Mouse (Mus musculus): ENCODE measurements around the gene Nxn. TPM values are rescaled to one million over a fixed set of nuclear protein-coding genes. Genes with fewer than 3 reads are reported as not detected.

Nxn gene
- polyA plus RNA-seq, 1 experiment from 2014 or later, result 41.8 TPM

GRCm38 (mm10) chr11:76292398-76292797 lies 106.5 kb downstream of the Nxn start:
- Histone ChIP-seq H3K4me3 (ENCODE audit: low read depth, low read length) (no peak overlapping the region), H3K4me2 (ENCODE audit: low read depth, low read length) (no peak overlapping the region), H3K27ac (replicated peaks; ENCODE audit: low read depth, low read length) (peak overlapping the region; percentile 38; the same call in 1 of the 2 replicates), H3K36me3 (replicated peaks; ENCODE audit: control insufficient read depth, insufficient read depth, low read depth, low read length) (no peaks in the 10 kb centered on the region), H3K9ac (replicated peaks; ENCODE audit: low read length) (no peak overlapping the region), H3K9me3 (replicated peaks; ENCODE audit: control insufficient read depth, low read length) (no peaks in the 10 kb centered on the region), H3K4me1 (ENCODE audit: control insufficient read depth, insufficient read depth, low read length) (peaks cover 11% of the 10 kb centered on the region), H3K27me3 (ENCODE audit: control insufficient read depth, insufficient read depth, low read length) (no peaks in the 10 kb centered on the region)
- WGBS, result 81% methylated on average over 15 of the region's 15 CpGs
- ATAC-seq (replicated peaks; ENCODE audit: insufficient number of reproducible peaks, low FRiP score, low TSS enrichment, low read depth) (no peak), DNase-seq (ENCODE audit: low spot score) (no peak)

DNA sequence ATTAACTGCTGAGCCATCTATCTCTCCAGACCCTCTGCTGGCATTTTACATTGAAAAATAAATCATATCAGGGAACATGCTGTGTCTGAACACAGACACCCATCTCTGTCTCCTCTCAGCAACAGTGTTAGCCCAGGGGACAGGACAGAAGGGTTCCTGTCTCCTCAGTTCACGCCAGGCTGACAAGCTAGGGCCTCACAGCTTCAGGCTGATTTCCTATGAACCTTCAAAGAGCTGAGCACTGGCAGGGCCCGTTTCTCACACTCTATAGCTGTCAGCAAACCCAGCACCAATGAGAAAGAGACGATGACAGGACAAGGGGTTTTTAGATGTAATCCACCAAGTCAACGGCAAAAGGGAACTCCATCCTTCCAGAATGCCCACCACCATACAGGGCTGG lies 107.0 kb downstream of the Nxn start:
- peaks cover 11% of the 10 kb centered on the region for H3K4me1 ChIP-seq (ENCODE audit: control insufficient read depth, insufficient read depth, low read length)
- H3K9ac ChIP-seq (replicated peaks; ENCODE audit: low read length), result no peak overlapping the region; the same call in 1 of the 2 replicates
- no peaks in the 10 kb centered on the region for H3K9me3 ChIP-seq (replicated peaks; ENCODE audit: control insufficient read depth, low read length)
- no peaks in the 10 kb centered on the region for H3K27me3 ChIP-seq (ENCODE audit: control insufficient read depth, insufficient read depth, low read length)
- no peaks in the 10 kb centered on the region for H3K36me3 ChIP-seq (replicated peaks; ENCODE audit: control insufficient read depth, insufficient read depth, low read depth, low read length)
- DNase-seq (ENCODE audit: low spot score), result no peak
- H3K4me3 ChIP-seq (ENCODE audit: low read depth, low read length), result no peak overlapping the region
- no peak for ATAC-seq (replicated peaks; ENCODE audit: insufficient number of reproducible peaks, low FRiP score, low TSS enrichment, low read depth)
- 81% methylated on average over 4 of the region's 4 CpGs for WGBS
- H3K27ac ChIP-seq (replicated peaks; ENCODE audit: low read depth, low read length), result no peak overlapping the region
- no peak overlapping the region for H3K4me2 ChIP-seq (ENCODE audit: low read depth, low read length)

GRCm38 (mm10) chr11:76290367-76290766 lies 108.6 kb downstream of the Nxn start:
- ATAC-seq (replicated peaks; ENCODE audit: insufficient number of reproducible peaks, low FRiP score, low TSS enrichment, low read depth) (no peak), DNase-seq (ENCODE audit: low spot score) (peak; percentile 54)
- Histone ChIP-seq H3K27me3 (ENCODE audit: control insufficient read depth, insufficient read depth, low read length) (no peaks in the 10 kb centered on the region), H3K27ac (replicated peaks; ENCODE audit: low read depth, low read length) (no peak overlapping the region; the same call in 1 of the 2 replicates), H3K9ac (replicated peaks; ENCODE audit: low read length) (no peak overlapping the region), H3K4me1 (ENCODE audit: control insufficient read depth, insufficient read depth, low read length) (peaks cover 15% of the 10 kb centered on the region), H3K36me3 (replicated peaks; ENCODE audit: control insufficient read depth, insufficient read depth, low read depth, low read length) (no peaks in the 10 kb centered on the region), H3K4me3 (ENCODE audit: low read depth, low read length) (no peak overlapping the region), H3K4me2 (ENCODE audit: low read depth, low read length) (no peak overlapping the region), H3K9me3 (replicated peaks; ENCODE audit: control insufficient read depth, low read length) (no peaks in the 10 kb centered on the region)
- WGBS, result 23% methylated on average over 11 of the region's 11 CpGs

- WGBS, result 82% methylated on average over 6 of the region's 6 CpGs
Observed at GRCm38 (mm10) chr11:76288645-76289044, 110.3 kb downstream of the Nxn start.

DNA sequence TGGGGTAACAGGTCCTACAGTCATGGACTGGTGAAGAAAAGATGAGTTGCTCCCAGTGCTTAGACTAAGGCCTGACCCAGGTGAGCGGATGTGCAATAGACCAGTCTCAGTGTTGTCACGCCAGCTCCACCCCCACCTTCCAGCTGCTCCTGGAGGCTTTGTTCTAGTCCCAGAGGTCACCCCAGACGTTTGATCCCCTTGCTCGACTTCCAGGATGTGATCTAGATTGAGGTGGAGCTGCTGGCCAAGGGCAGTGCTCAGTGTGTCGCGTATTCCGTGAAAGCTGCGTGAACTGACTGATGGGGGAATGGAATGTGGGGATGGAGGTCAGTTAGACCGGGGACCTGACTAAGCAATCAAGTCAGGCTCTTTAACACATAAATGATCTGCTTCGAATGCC lies 111.6 kb downstream of the Nxn start:
- DNase-seq (ENCODE audit: low spot score) (no peak), ATAC-seq (replicated peaks; ENCODE audit: insufficient number of reproducible peaks, low FRiP score, low TSS enrichment, low read depth) (no peak)
- Histone ChIP-seq H3K27me3 (ENCODE audit: control insufficient read depth, insufficient read depth, low read length) (no peaks in the 10 kb centered on the region), H3K4me1 (ENCODE audit: control insufficient read depth, insufficient read depth, low read length) (peaks cover 13% of the 10 kb centered on the region), H3K9ac (replicated peaks; ENCODE audit: low read length) (no peak overlapping the region), H3K27ac (replicated peaks; ENCODE audit: low read depth, low read length) (no peak overlapping the region), H3K4me3 (ENCODE audit: low read depth, low read length) (no peak overlapping the region), H3K36me3 (replicated peaks; ENCODE audit: control insufficient read depth, insufficient read depth, low read depth, low read length) (no peaks in the 10 kb centered on the region), H3K4me2 (ENCODE audit: low read depth, low read length) (no peak overlapping the region), H3K9me3 (replicated peaks; ENCODE audit: control insufficient read depth, low read length) (no peaks in the 10 kb centered on the region)
- WGBS, result 37% methylated on average over 10 of the region's 10 CpGs

More at GRCm38 (mm10) chr11:76288645-76289044, 110.3 kb downstream of the Nxn start:
- Histone ChIP-seq H3K36me3 (replicated peaks; ENCODE audit: control insufficient read depth, insufficient read depth, low read depth, low read length) (no peaks in the 10 kb centered on the region), H3K9me3 (replicated peaks; ENCODE audit: control insufficient read depth, low read length) (no peaks in the 10 kb centered on the region), H3K9ac (replicated peaks; ENCODE audit: low read length) (no peak overlapping the region), H3K27me3 (ENCODE audit: control insufficient read depth, insufficient read depth, low read length) (no peaks in the 10 kb centered on the region), H3K4me3 (ENCODE audit: low read depth, low read length) (no peak overlapping the region), H3K27ac (replicated peaks; ENCODE audit: low read depth, low read length) (no peak overlapping the region), H3K4me1 (ENCODE audit: control insufficient read depth, insufficient read depth, low read length) (peaks cover 13% of the 10 kb centered on the region), H3K4me2 (ENCODE audit: low read depth, low read length) (no peak overlapping the region)
- DNase-seq (ENCODE audit: low spot score), result no peak
- ATAC-seq (replicated peaks; ENCODE audit: insufficient number of reproducible peaks, low FRiP score, low TSS enrichment, low read depth), result no peak

DNA sequence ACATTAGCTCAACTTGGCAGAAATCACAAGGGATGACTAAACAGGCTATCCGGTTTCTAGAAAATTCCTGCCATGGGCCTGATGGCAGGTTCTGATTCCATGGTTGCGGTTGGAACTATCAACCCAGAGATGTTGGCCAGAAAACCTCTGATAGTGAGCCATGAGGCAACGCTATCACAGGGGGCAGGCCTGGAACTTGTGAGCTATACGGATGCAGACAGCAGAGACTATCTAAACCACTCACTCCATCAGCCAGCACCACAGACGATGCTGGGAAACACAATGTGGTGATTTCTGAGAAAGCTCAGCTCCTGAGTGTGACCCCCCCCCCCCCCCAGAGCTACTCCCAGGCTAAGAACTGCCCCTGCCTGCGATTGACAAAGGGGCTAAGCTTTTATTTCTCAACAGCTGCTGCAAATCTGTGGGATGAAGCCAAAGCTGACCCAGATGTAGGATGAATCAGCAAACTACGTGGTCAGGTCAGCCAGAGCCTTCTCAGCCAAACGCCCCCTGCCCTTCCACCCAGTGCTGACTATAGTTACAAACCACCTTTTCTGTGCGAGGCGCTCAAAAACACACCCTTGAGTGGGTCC lies 112.3 kb downstream of the Nxn start:
- ATAC-seq (replicated peaks; ENCODE audit: insufficient number of reproducible peaks, low FRiP score, low TSS enrichment, low read depth), result no peak
- H3K27me3 ChIP-seq (ENCODE audit: control insufficient read depth, insufficient read depth, low read length), result no peaks in the 10 kb centered on the region
- no peak overlapping the region; the same call in 1 of the 2 replicates for H3K9ac ChIP-seq (replicated peaks; ENCODE audit: low read length)
- peak; percentile 67 for DNase-seq (ENCODE audit: low spot score)
- no peaks in the 10 kb centered on the region for H3K9me3 ChIP-seq (replicated peaks; ENCODE audit: control insufficient read depth, low read length)
- H3K4me1 ChIP-seq (ENCODE audit: control insufficient read depth, insufficient read depth, low read length), result peaks cover 9% of the 10 kb centered on the region
- whole genome bisulfite sequencing, result 54% methylated on average over 10 of the region's 10 CpGs
- no peak overlapping the region for H3K27ac ChIP-seq (replicated peaks; ENCODE audit: low read depth, low read length)
- H3K36me3 ChIP-seq (replicated peaks; ENCODE audit: control insufficient read depth, insufficient read depth, low read depth, low read length), result no peaks in the 10 kb centered on the region
- no peak overlapping the region for H3K4me3 ChIP-seq (ENCODE audit: low read depth, low read length)
- H3K4me2 ChIP-seq (ENCODE audit: low read depth, low read length), result no peak overlapping the region

DNA sequence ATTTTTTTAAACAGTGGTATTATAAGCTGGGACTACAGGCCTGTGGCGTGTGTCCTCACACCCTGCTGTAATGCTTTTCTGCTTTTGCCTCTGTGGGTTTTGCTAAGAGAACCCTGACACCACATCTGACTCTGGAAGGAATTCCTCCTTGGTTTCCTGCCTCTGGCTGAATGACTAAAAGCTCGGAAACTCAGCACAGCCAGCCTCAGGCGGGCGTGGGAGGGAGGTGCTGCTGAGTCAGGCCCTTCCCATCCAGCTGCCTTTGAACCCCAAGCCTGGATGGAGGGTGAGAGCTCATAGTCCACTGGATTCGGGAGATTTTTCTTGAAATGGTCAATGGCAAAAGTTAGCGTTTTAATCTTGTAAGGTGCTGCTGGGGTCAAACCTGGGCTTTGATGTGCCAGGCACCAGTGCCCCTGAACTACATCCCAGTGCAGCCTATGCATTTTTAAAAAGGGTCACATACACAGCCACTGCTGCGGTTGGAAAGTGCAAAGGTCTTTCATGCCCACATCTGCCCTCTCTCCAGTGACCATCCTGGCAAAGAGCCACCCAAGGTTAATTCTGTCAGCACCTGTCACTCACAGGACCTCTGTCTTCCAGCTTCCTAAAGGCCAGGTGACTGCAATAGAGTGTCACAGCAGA lies 113.4 kb downstream of the Nxn start:
- ATAC-seq (replicated peaks; ENCODE audit: insufficient number of reproducible peaks, low FRiP score, low TSS enrichment, low read depth), result no peak
- H3K9me3 ChIP-seq (replicated peaks; ENCODE audit: control insufficient read depth, low read length), result no peaks in the 10 kb centered on the region
- no peak overlapping the region for H3K9ac ChIP-seq (replicated peaks; ENCODE audit: low read length)
- 57% methylated on average over 7 of the region's 7 CpGs for WGBS
- DNase-seq (ENCODE audit: low spot score), result no peak
- H3K27me3 ChIP-seq (ENCODE audit: control insufficient read depth, insufficient read depth, low read length), result no peaks in the 10 kb centered on the region
- peaks cover 8% of the 10 kb centered on the region for H3K4me1 ChIP-seq (ENCODE audit: control insufficient read depth, insufficient read depth, low read length)
- H3K27ac ChIP-seq (replicated peaks; ENCODE audit: low read depth, low read length), result no peak overlapping the region
- no peaks in the 10 kb centered on the region for H3K36me3 ChIP-seq (replicated peaks; ENCODE audit: control insufficient read depth, insufficient read depth, low read depth, low read length)
- H3K4me2 ChIP-seq (ENCODE audit: low read depth, low read length), result no peak overlapping the region
- no peak overlapping the region for H3K4me3 ChIP-seq (ENCODE audit: low read depth, low read length)

- peaks cover 6% of the 10 kb centered on the region for H3K4me1 ChIP-seq (ENCODE audit: control insufficient read depth, insufficient read depth, low read length)
- WGBS, result 93% methylated on average over 6 of the region's 6 CpGs
- no peak overlapping the region for H3K4me3 ChIP-seq (ENCODE audit: low read depth, low read length)
- H3K4me2 ChIP-seq (ENCODE audit: low read depth, low read length), result no peak overlapping the region
- ATAC-seq (replicated peaks; ENCODE audit: insufficient number of reproducible peaks, low FRiP score, low TSS enrichment, low read depth), result no peak
- no peaks in the 10 kb centered on the region for H3K27me3 ChIP-seq (ENCODE audit: control insufficient read depth, insufficient read depth, low read length)
- no peaks in the 10 kb centered on the region for H3K9me3 ChIP-seq (replicated peaks; ENCODE audit: control insufficient read depth, low read length)
- no peak overlapping the region for H3K27ac ChIP-seq (replicated peaks; ENCODE audit: low read depth, low read length)
- no peak overlapping the region for H3K9ac ChIP-seq (replicated peaks; ENCODE audit: low read length)
- H3K36me3 ChIP-seq (replicated peaks; ENCODE audit: control insufficient read depth, insufficient read depth, low read depth, low read length), result no peaks in the 10 kb centered on the region
- no peak for DNase-seq (ENCODE audit: low spot score)
Observed at GRCm38 (mm10) chr11:76283841-76284240, 115.1 kb downstream of the Nxn start.
